Mouse (Mus musculus) ZHBTc4 (cell line): ENCODE data around the gene Cnpy3.
A peak's percentile ranks its signal among the peaks of the same experiment; 100 is the strongest.
"Not testable (repeated sequence)": the region's sequence is repeated elsewhere in the genome, so short reads cannot be mapped to it uniquely, and the experiment has no call there.

Experiments used
- DNase-seq: peaks from one replicate; pipeline ENCODE4 v3.0.0-alpha.2; 2011; ENCODE audit warnings: low read depth, low spot score

Gene Cnpy3

GRCm38 (mm10) chr17:46764916-46765315 is 12.9 kb upstream of the Cnpy3 start:
- DNase-seq: not testable (repeated sequence)

- DNase-seq: no peak
Observed at GRCm38 (mm10) chr17:46763544-46763943, 11.5 kb upstream of the Cnpy3 start, which contains the start of gene Ptcra. Ptcra (minus strand) TSS chr17:46763712.

GRCm38 (mm10) chr17:46758753-46759152 is 6.7 kb upstream of the Cnpy3 start:
- no peak for DNase-seq

GRCm38 (mm10) chr17:46751056-46751793 is 789 bp downstream of the Cnpy3 start:
- no peak for DNase-seq

- DNase-seq: no peak
Observed at GRCm38 (mm10) chr17:46750580-46750979, 1.4 kb downstream of the Cnpy3 start.

GRCm38 (mm10) chr17:46749282-46749681 is 2.7 kb downstream of the Cnpy3 start:
- DNase-seq: no peak

- no peak for DNase-seq
Observed at GRCm38 (mm10) chr17:46747806-46748205, 4.2 kb downstream of the Cnpy3 start.

- DNase-seq: no peak
Observed at GRCm38 (mm10) chr17:46747234-46747633, 4.8 kb downstream of the Cnpy3 start.

GRCm38 (mm10) chr17:46745506-46745905 is 6.5 kb downstream of the Cnpy3 start:
- no peak for DNase-seq

GRCm38 (mm10) chr17:46742986-46743385 is 9.0 kb downstream of the Cnpy3 start:
- DNase-seq: peak; percentile 65

- no peak for DNase-seq
Observed at GRCm38 (mm10) chr17:46741305-46741704, 10.7 kb downstream of the Cnpy3 start.

GRCm38 (mm10) chr17:46736160-46736559 is 15.9 kb downstream of the Cnpy3 start:
- DNase-seq: peak; percentile 84

- no peak for DNase-seq
Observed at GRCm38 (mm10) chr17:46735287-46735686, 16.7 kb downstream of the Cnpy3 start.

- no peak for DNase-seq
Observed at GRCm38 (mm10) chr17:46734055-46734454, 18.0 kb downstream of the Cnpy3 start.

- peak; percentile 62 for DNase-seq
Observed at GRCm38 (mm10) chr17:46728904-46729318, 23.1 kb downstream of the Cnpy3 start, which contains the start of gene Gnmt. Gnmt (minus strand) TSS chr17:46729168.

- DNase-seq: peak; percentile 48
Observed at GRCm38 (mm10) chr17:46728496-46728895, 23.5 kb downstream of the Cnpy3 start.

GRCm38 (mm10) chr17:46728021-46728420 is 24.0 kb downstream of the Cnpy3 start:
- peak; percentile 89 for DNase-seq

- no peak for DNase-seq
Observed at GRCm38 (mm10) chr17:46727271-46727670, 24.7 kb downstream of the Cnpy3 start.

- DNase-seq: no peak
Observed at GRCm38 (mm10) chr17:46725731-46726645, 26.0 kb downstream of the Cnpy3 start.

GRCm38 (mm10) chr17:46725273-46725672 is 26.7 kb downstream of the Cnpy3 start:
- peak; percentile 87 for DNase-seq

GRCm38 (mm10) chr17:46724477-46725084 is 27.4 kb downstream of the Cnpy3 start:
- DNase-seq: no peak

GRCm38 (mm10) chr17:46721077-46721476 is 30.9 kb downstream of the Cnpy3 start:
- DNase-seq: no peak
